Mouse (Mus musculus) hindbrain, embryonic 16.5 days (tissue): Measurements from ENCODE around the gene Slc35f3. TPM values are rescaled to one million over a fixed set of nuclear protein-coding genes. Genes with fewer than 3 reads are reported as not detected.

Experiments used
- ATAC-seq: fragments of 200-750 bp; cut with Nextera tagmentation; 2 replicates; pipeline ENCODE4 v1.8.0; 2017; ENCODE audit warnings: moderate TSS enrichment, moderate library complexity
- H3K27ac ChIP-seq: fragments of 300-500 bp; sonication (generic); 2 replicates; pipeline ENCODE4 v1.5.1; 2014; ENCODE audit warnings: low read depth, mild to moderate bottlenecking, control low read depth, low read length, moderate library complexity
- H3K27me3 ChIP-seq: fragments of 300-500 bp; sonication (generic); replicated peaks from 2 replicates; pipeline ENCODE4 v1.6.1; 2014; ENCODE audit warnings: low read length; ENCODE audit not compliant: control insufficient read depth, insufficient read depth
- H3K36me3 ChIP-seq: fragments of 300-500 bp; sonication (generic); 2 replicates; pipeline ENCODE4 v1.6.1; 2014; ENCODE audit warnings: mild to moderate bottlenecking, low read length, moderate library complexity, mixed read lengths; ENCODE audit not compliant: control insufficient read depth, insufficient read depth
- H3K4me1 ChIP-seq: fragments of 300-500 bp; sonication (generic); 2 replicates; pipeline ENCODE4 v1.6.1; 2014; ENCODE audit warnings: low read depth, low read length; ENCODE audit not compliant: control insufficient read depth, insufficient read depth
- H3K4me2 ChIP-seq: fragments of 300-500 bp; sonication (generic); 2 replicates; pipeline ENCODE4 v1.6.1; 2014; ENCODE audit warnings: mild to moderate bottlenecking, low read length, control low read depth, moderate library complexity
- H3K4me3 ChIP-seq: fragments of 300-500 bp; sonication (generic); 2 replicates; pipeline ENCODE4 v1.5.1; 2014; ENCODE audit warnings: mild to moderate bottlenecking, low read length, control low read depth, moderate library complexity
- H3K9ac ChIP-seq: fragments of 300-500 bp; sonication (generic); 2 replicates; pipeline ENCODE4 v1.6.1; 2014; ENCODE audit warnings: low read depth, mild to moderate bottlenecking, control low read depth, low read length, moderate library complexity
- H3K9me3 ChIP-seq: fragments of 300-500 bp; sonication (generic); 2 replicates; pipeline ENCODE4 v1.6.1; 2014; ENCODE audit warnings: mild to moderate bottlenecking, low read length, moderate library complexity; ENCODE audit not compliant: control insufficient read depth
- WGBS: fragments of 180-500 bp; shearing (Covaris S2); extraction: QIAGEN DNeasy Blood & Tissue Kit; methylation state at CpG from one replicate; pipeline ENCODE4 v1.1.7; 2014; 5-methylcytosine and 5-hydroxymethylcytosine counted together
- polyA plus RNA-seq: library from polyadenylated mRNA; unstranded; fragments of >200 nt; fragmentation: Nextera tagmentation; extraction: Ambion mirVana; gene quantifications from 2 replicates; pipeline ENCODE4 v1.2.1, GENCODE M21; 2015

Slc35f3 gene
- polyA plus RNA-seq, 1 experiment from 2014 or later, result 5.3 TPM

- Histone ChIP-seq H3K4me2 (no peak overlapping the region), H3K4me1 (no peaks in the 10 kb centered on the region), H3K9me3 (no peaks in the 10 kb centered on the region), H3K9ac (no peak overlapping the region), H3K36me3 (no peaks in the 10 kb centered on the region), H3K4me3 (no peak overlapping the region), H3K27ac (no peak overlapping the region), H3K27me3 (no peaks in the 10 kb centered on the region)
- ATAC-seq, result no peak
- WGBS, result 69% methylated on average over 1 of the region's 1 CpGs
These were observed 54.9 kb downstream of the Slc35f3 start for GRCm38 (mm10) chr8:126353259-126353658.

GRCm38 (mm10) chr8:126357946-126358345 lies 59.6 kb downstream of the Slc35f3 start:
- peaks cover 3% of the 10 kb centered on the region; the same call in 1 of the 2 replicates for H3K4me1 ChIP-seq
- H3K27me3 ChIP-seq, result no peaks in the 10 kb centered on the region
- ATAC-seq, result no peak
- no peak overlapping the region for H3K9ac ChIP-seq
- H3K4me2 ChIP-seq, result no peak overlapping the region
- H3K27ac ChIP-seq, result no peak overlapping the region
- 30% methylated on average over 3 of the region's 3 CpGs for WGBS
- no peak overlapping the region for H3K4me3 ChIP-seq
- no peaks in the 10 kb centered on the region for H3K36me3 ChIP-seq
- H3K9me3 ChIP-seq, result no peaks in the 10 kb centered on the region

- Histone ChIP-seq H3K36me3 (no peaks in the 10 kb centered on the region), H3K9ac (no peak overlapping the region), H3K27ac (peak overlapping the region; percentile 42), H3K27me3 (no peaks in the 10 kb centered on the region), H3K4me3 (no peak overlapping the region), H3K4me2 (no peak overlapping the region), H3K9me3 (no peaks in the 10 kb centered on the region), H3K4me1 (peaks cover 3% of the 10 kb centered on the region; the same call in 1 of the 2 replicates)
- ATAC-seq, result 0 out of 2 replicates have a peak, but pooled peaks have one; percentile 34
- WGBS, result 47% methylated on average over 6 of the region's 6 CpGs
These were observed 60.9 kb downstream of the Slc35f3 start for GRCm38 (mm10) chr8:126359296-126359695.

- Histone ChIP-seq H3K4me1 (peaks cover 3% of the 10 kb centered on the region; the same call in 1 of the 2 replicates), H3K9ac (0 out of 2 replicates have a peak overlapping the region, but pooled peaks have one; percentile 20), H3K27me3 (no peaks in the 10 kb centered on the region), H3K27ac (no peak overlapping the region; the same call in 1 of the 2 replicates), H3K4me3 (no peak overlapping the region), H3K4me2 (no peak overlapping the region), H3K9me3 (no peaks in the 10 kb centered on the region), H3K36me3 (no peaks in the 10 kb centered on the region)
- 79% methylated on average over 11 of the region's 11 CpGs for WGBS
- ATAC-seq, result no peak
These were observed 61.7 kb downstream of the Slc35f3 start for GRCm38 (mm10) chr8:126360106-126360505.

- Histone ChIP-seq H3K9ac (no peak overlapping the region), H3K27me3 (no peaks in the 10 kb centered on the region), H3K36me3 (no peaks in the 10 kb centered on the region), H3K4me3 (no peak overlapping the region), H3K9me3 (no peaks in the 10 kb centered on the region), H3K4me2 (no peak overlapping the region), H3K27ac (no peak overlapping the region), H3K4me1 (peaks cover 3% of the 10 kb centered on the region; the same call in 1 of the 2 replicates)
- 67% methylated on average over 5 of the region's 5 CpGs for WGBS
- no peak for ATAC-seq
These were observed 62.3 kb downstream of the Slc35f3 start for GRCm38 (mm10) chr8:126360701-126361100.

GRCm38 (mm10) chr8:126366251-126366650 lies 67.9 kb downstream of the Slc35f3 start:
- 72% methylated on average over 3 of the region's 3 CpGs for WGBS
- Histone ChIP-seq H3K4me2 (no peak overlapping the region), H3K4me3 (no peak overlapping the region), H3K4me1 (no peaks in the 10 kb centered on the region), H3K27me3 (no peaks in the 10 kb centered on the region), H3K9ac (no peak overlapping the region), H3K36me3 (no peaks in the 10 kb centered on the region), H3K9me3 (no peaks in the 10 kb centered on the region), H3K27ac (no peak overlapping the region)
- ATAC-seq, result no peak

GRCm38 (mm10) chr8:126368349-126369054 lies 70.1 kb downstream of the Slc35f3 start:
- no peaks in the 10 kb centered on the region for H3K36me3 ChIP-seq
- no peaks in the 10 kb centered on the region for H3K4me1 ChIP-seq
- H3K27me3 ChIP-seq, result no peaks in the 10 kb centered on the region
- H3K4me3 ChIP-seq, result no peak overlapping the region
- no peak; the same call in 1 of the 2 replicates for ATAC-seq
- no peaks in the 10 kb centered on the region for H3K9me3 ChIP-seq
- H3K9ac ChIP-seq, result no peak overlapping the region
- no peak overlapping the region for H3K4me2 ChIP-seq
- WGBS, result 64% methylated on average over 10 of the region's 10 CpGs
- H3K27ac ChIP-seq, result no peak overlapping the region

- ATAC-seq, result no peak
- WGBS, result 86% methylated on average over 3 of the region's 3 CpGs
- Histone ChIP-seq H3K27ac (no peak overlapping the region), H3K9ac (no peak overlapping the region), H3K4me2 (no peak overlapping the region), H3K4me3 (no peak overlapping the region), H3K36me3 (no peaks in the 10 kb centered on the region), H3K27me3 (no peaks in the 10 kb centered on the region), H3K9me3 (no peaks in the 10 kb centered on the region), H3K4me1 (no peaks in the 10 kb centered on the region)
These were observed 73.5 kb downstream of the Slc35f3 start for GRCm38 (mm10) chr8:126371871-126372270.

GRCm38 (mm10) chr8:126379580-126379979 lies 81.2 kb downstream of the Slc35f3 start:
- WGBS, result 91% methylated on average over 6 of the region's 6 CpGs
- Histone ChIP-seq H3K9ac (no peak overlapping the region), H3K4me2 (no peak overlapping the region), H3K36me3 (no peaks in the 10 kb centered on the region), H3K27ac (no peak overlapping the region), H3K4me1 (no peaks in the 10 kb centered on the region), H3K4me3 (no peak overlapping the region), H3K9me3 (no peaks in the 10 kb centered on the region), H3K27me3 (no peaks in the 10 kb centered on the region)
- no peak for ATAC-seq
